Mouse (Mus musculus) ES-E14 (cell line): ENCODE results near the gene Rmi2. TPM values are rescaled to one million over a fixed set of nuclear protein-coding genes. Genes with fewer than 3 reads are reported as not detected.

Source experiments
- DNase-seq: peaks from one replicate; pipeline ENCODE4 v3.0.0-alpha.2; 2013; ENCODE audit warnings: low read depth, low spot score
- H3K27ac ChIP-seq: 2 replicates; pipeline ENCODE4 v1.5.1; 2012; ENCODE audit warnings: low read depth, mild to moderate bottlenecking, low read length, moderate library complexity, mixed read lengths; ENCODE audit not compliant: poor library complexity, insufficient read depth, severe bottlenecking
- H3K36me3 ChIP-seq: 2 replicates; pipeline ENCODE4 v1.6.1; 2012; ENCODE audit warnings: mild to moderate bottlenecking, low read length, moderate library complexity, mixed read lengths; ENCODE audit not compliant: control insufficient read depth, poor library complexity, insufficient read depth, severe bottlenecking
- H3K4me1 ChIP-seq, 2 experiments: fragments of 150-350 bp in 1 of 2; sonication (generic) in 1 of 2; 2 replicates each; pipeline ENCODE4 v1.6.1; 2012; ENCODE audit warnings: low read length in 2 of 2, mild to moderate bottlenecking in 1 of 2, mixed read lengths in 1 of 2; ENCODE audit not compliant: control insufficient read depth in 2 of 2, insufficient read depth in 2 of 2, poor library complexity in 1 of 2
- H3K4me3 ChIP-seq, 2 experiments: fragments of 150-350 bp in 1 of 2; sonication (generic) in 1 of 2; 2 replicates each; pipeline ENCODE4 v1.5.1; 2012; ENCODE audit warnings: low read length in 2 of 2, low read depth in 1 of 2, mild to moderate bottlenecking in 1 of 2, mixed read lengths in 1 of 2; ENCODE audit not compliant: insufficient read depth in 1 of 2, poor library complexity in 1 of 2, severe bottlenecking in 1 of 2
- H3K9ac ChIP-seq: 2 replicates; pipeline ENCODE4 v1.6.1; 2012; ENCODE audit warnings: low read depth, mild to moderate bottlenecking, low read length, mixed read lengths; ENCODE audit not compliant: poor library complexity, insufficient read depth, severe bottlenecking
- H3K9me3 ChIP-seq: fragments of 150-350 bp; sonication (generic); 2 replicates; pipeline ENCODE4 v1.6.1; 2012; ENCODE audit warnings: low read depth, mild to moderate bottlenecking, low read length; ENCODE audit not compliant: control insufficient read depth, insufficient read depth
- CHD2 ChIP-seq: IDR thresholded peaks from 2 replicates; pipeline ENCODE4 v1.6.1; 2014; ENCODE audit warnings: mild to moderate bottlenecking, low read depth, low read length, inconsistent platforms
- HCFC1 ChIP-seq: IDR thresholded peaks from 2 replicates; pipeline ENCODE4 v1.6.1; 2012; ENCODE audit warnings: low read length, inconsistent platforms, borderline replicate concordance; ENCODE audit not compliant: insufficient read depth
- MAFK ChIP-seq: IDR thresholded peaks from 2 replicates; pipeline ENCODE4 v1.6.1; 2014; ENCODE audit warnings: mild to moderate bottlenecking, low read depth, low read length, inconsistent platforms; ENCODE audit not compliant: insufficient read depth
- ZC3H11A ChIP-seq: IDR thresholded peaks from 2 replicates; pipeline ENCODE4 v1.6.1; 2012; ENCODE audit warnings: low read depth, mild to moderate bottlenecking, inconsistent platforms, low read length, borderline replicate concordance
- ZNF384 ChIP-seq: IDR thresholded peaks from 2 replicates; pipeline ENCODE4 v1.6.1; 2012; ENCODE audit warnings: low read depth, low read length, inconsistent platforms
- in situ Hi-C, 2 experiments: fragments of 600-800 bp; cut with MboI; formaldehyde crosslinking; loops; one replicate each; pipeline ENCODE4 v1.15.1; 2025; ENCODE audit warnings: low sequenced_read_pairs in 2 of 2, inconsistent platforms in 1 of 2; ENCODE audit not compliant: unreplicated experiment in 2 of 2
- total RNA-seq: library from RNA; depleted of rRNA; stranded (reverse); fragments of 300-350 nt; gene quantifications from 2 replicates; pipeline ENCODE4 v1.2.3, GENCODE M21; 2012

Gene Rmi2
- total RNA-seq, 1 experiment, result 2.9 TPM

GRCm38 (mm10) chr16:10813726-10814125 lies 21.1 kb upstream of the Rmi2 start:
- no peak overlapping the region for H3K9ac ChIP-seq
- H3K4me1 ChIP-seq, result peaks cover 0 to 2% of the 10 kb centered on the region in 2 experiments; a peak in 1 of 4 replicates
- in situ Hi-C loops, result no loop called here
- no peak overlapping the region for H3K27ac ChIP-seq
- no peak for TF ChIP-seq ZNF384
- no peak for TF ChIP-seq ZC3H11A
- H3K36me3 ChIP-seq, result no peaks in the 10 kb centered on the region
- H3K4me3 ChIP-seq, result no peak overlapping the region
- DNase-seq, result no peak
- no peaks in the 10 kb centered on the region for H3K9me3 ChIP-seq

GRCm38 (mm10) chr16:10814864-10815263 lies 20.0 kb upstream of the Rmi2 start:
- peaks cover 0 to 2% of the 10 kb centered on the region in 2 experiments; a peak in 1 of 4 replicates for H3K4me1 ChIP-seq
- H3K9me3 ChIP-seq, result no peaks in the 10 kb centered on the region
- H3K36me3 ChIP-seq, result no peaks in the 10 kb centered on the region
- in situ Hi-C loops, result no loop called here
- no peak overlapping the region for H3K4me3 ChIP-seq
- no peak overlapping the region for H3K9ac ChIP-seq
- no peak for DNase-seq
- H3K27ac ChIP-seq, result no peak overlapping the region
- TF ChIP-seq ZNF384 (no peak), CHD2 (no peak), MAFK (no peak), ZC3H11A (no peak), HCFC1 (no peak)

DNA sequence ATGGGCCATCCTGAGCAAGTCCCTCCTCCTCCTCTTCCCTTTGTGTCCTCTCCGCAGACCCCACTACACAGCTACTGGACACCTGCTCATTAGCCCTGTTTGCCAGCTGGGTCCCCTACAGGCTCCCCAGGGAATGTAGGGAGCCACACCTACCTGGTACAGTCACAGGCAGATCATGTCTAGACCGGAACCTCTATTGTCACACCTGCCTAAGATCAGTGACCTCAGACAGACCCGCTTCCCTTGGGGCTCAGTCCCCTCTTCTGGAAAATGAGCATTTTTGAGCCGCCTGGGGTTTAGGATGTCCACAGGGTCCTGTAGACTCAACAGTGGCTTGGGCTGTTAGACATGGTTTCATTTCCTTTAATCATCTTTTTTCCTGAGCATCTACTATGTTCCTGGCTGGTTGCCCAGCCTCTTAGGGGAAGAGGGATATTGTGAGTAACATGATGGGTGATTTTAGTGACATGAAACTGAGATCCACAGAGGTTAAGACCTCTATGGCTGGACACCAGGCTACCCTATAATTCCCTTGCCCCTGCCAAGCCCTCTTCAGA lies 16.2 kb upstream of the Rmi2 start:
- TF ChIP-seq MAFK (no peak), HCFC1 (no peak), CHD2 (no peak), ZC3H11A (no peak), ZNF384 (no peak)
- H3K36me3 ChIP-seq, result no peaks in the 10 kb centered on the region
- H3K9me3 ChIP-seq, result no peaks in the 10 kb centered on the region
- H3K4me1 ChIP-seq, result peaks cover 0 to 2% of the 10 kb centered on the region in 2 experiments; a peak in 1 of 4 replicates
- H3K4me3 ChIP-seq, result no peak overlapping the region
- in situ Hi-C loops, result no loop called here
- DNase-seq, result no peak
- H3K27ac ChIP-seq, result no peak overlapping the region
- H3K9ac ChIP-seq, result no peak overlapping the region

- in situ Hi-C loops, result no loop called here
- TF ChIP-seq MAFK (no peak), HCFC1 (no peak), ZNF384 (no peak), CHD2 (no peak), ZC3H11A (no peak)
- Histone ChIP-seq H3K4me3 (no peak overlapping the region), H3K9ac (no peak overlapping the region), H3K27ac (no peak overlapping the region), H3K4me1 (peaks cover 0 to under 1% of the 10 kb centered on the region in 2 experiments; a peak in 1 of 4 replicates), H3K36me3 (no peaks in the 10 kb centered on the region), H3K9me3 (no peaks in the 10 kb centered on the region)
- DNase-seq, result no peak
Observed at GRCm38 (mm10) chr16:10819966-10820365, 14.9 kb upstream of the Rmi2 start.

- Histone ChIP-seq H3K27ac (no peak overlapping the region), H3K9ac (no peak overlapping the region), H3K4me3 (no peak overlapping the region), H3K36me3 (no peaks in the 10 kb centered on the region), H3K4me1 (no peaks in the 10 kb centered on the region), H3K9me3 (no peaks in the 10 kb centered on the region)
- in situ Hi-C loops, result no loop called here
- TF ChIP-seq MAFK, result no peak
- TF ChIP-seq HCFC1, result no peak
- no peak for TF ChIP-seq CHD2
- no peak for TF ChIP-seq ZNF384
- TF ChIP-seq ZC3H11A, result no peak
- no peak for DNase-seq
Observed at GRCm38 (mm10) chr16:10821387-10821786, 13.5 kb upstream of the Rmi2 start.
